Mouse (Mus musculus) myocyte (in vitro differentiated cells): Measurements from ENCODE around the gene Uaca. TPM values are rescaled to one million over a fixed set of nuclear protein-coding genes. Genes with fewer than 3 reads are reported as not detected.

Source experiments
- H3K27me3 ChIP-seq: one replicate; pipeline ENCODE4 v1.6.1; 2011; ENCODE audit not compliant: control insufficient read depth, insufficient read depth, insufficient read length
- H3K36me3 ChIP-seq: one replicate; pipeline ENCODE4 v1.6.1; 2011; ENCODE audit not compliant: control insufficient read depth, insufficient read depth
- H3K4me2 ChIP-seq: one replicate; pipeline ENCODE4 v1.6.1; 2011; ENCODE audit warnings: low read depth, control low read depth
- H3K4me3 ChIP-seq: one replicate; pipeline ENCODE4 v1.5.1; 2011; ENCODE audit warnings: mild to moderate bottlenecking, control low read depth, moderate library complexity
- H3K79me2 ChIP-seq: one replicate; pipeline ENCODE4 v1.6.1; 2011; ENCODE audit not compliant: control insufficient read depth, insufficient read depth
- H3ac ChIP-seq: one replicate; pipeline ENCODE4 v1.6.1; 2011; ENCODE audit not compliant: control insufficient read depth, insufficient read length
- CEBPB ChIP-seq: IDR thresholded peaks from 2 replicates; pipeline ENCODE4 v1.6.1; 2011; ENCODE audit warnings: mild to moderate bottlenecking, moderate library complexity; ENCODE audit not compliant: poor library complexity, insufficient read depth, severe bottlenecking
- E2F4 ChIP-seq: IDR thresholded peaks from one replicate; pipeline ENCODE4 v1.6.1; 2011; ENCODE audit warnings: mild to moderate bottlenecking, control low read depth, moderate library complexity; ENCODE audit not compliant: insufficient read depth
- MAX ChIP-seq: IDR thresholded peaks from one replicate; pipeline ENCODE4 v1.6.1; 2011; ENCODE audit warnings: low read depth, mild to moderate bottlenecking, control low read depth
- MYOD1 ChIP-seq, 3 experiments: IDR thresholded peaks; one replicate each; pipeline ENCODE4 v1.6.1; 2011; ENCODE audit warnings: control low read depth in 2 of 3, low read depth in 2 of 3, mild to moderate bottlenecking in 2 of 3, moderate library complexity in 1 of 3; ENCODE audit not compliant: insufficient read length in 2 of 3, control insufficient read depth in 1 of 3
- MYOG ChIP-seq, 3 experiments: IDR thresholded peaks; one replicate each; pipeline ENCODE4 v1.6.1; 2011; ENCODE audit warnings: control low read depth in 2 of 3, low read depth in 2 of 3, mild to moderate bottlenecking in 2 of 3; ENCODE audit not compliant: insufficient read length in 2 of 3, control insufficient read depth in 1 of 3, insufficient read depth in 1 of 3
- POLR2A ChIP-seq: IDR thresholded peaks from one replicate; pipeline ENCODE4 v1.6.1; 2011; ENCODE audit warnings: low read depth, mild to moderate bottlenecking, control low read depth, moderate library complexity; ENCODE audit not compliant: insufficient read length
- POLR2AphosphoS2 ChIP-seq: IDR thresholded peaks from one replicate; pipeline ENCODE4 v1.6.1; 2011; ENCODE audit warnings: low read depth, control low read depth; ENCODE audit not compliant: insufficient read length
- REST ChIP-seq: IDR thresholded peaks from one replicate; pipeline ENCODE4 v1.6.1; 2011; ENCODE audit warnings: mild to moderate bottlenecking, control low read depth, moderate library complexity; ENCODE audit not compliant: insufficient read depth, insufficient read length
- SRF ChIP-seq: IDR thresholded peaks from one replicate; pipeline ENCODE4 v1.6.1; 2011; ENCODE audit warnings: low read depth; ENCODE audit not compliant: control insufficient read depth, insufficient read length
- TCF12 ChIP-seq: IDR thresholded peaks from one replicate; pipeline ENCODE4 v1.6.1; 2011; ENCODE audit warnings: mild to moderate bottlenecking, control low read depth; ENCODE audit not compliant: poor library complexity, insufficient read depth, severe bottlenecking
- TCF3 ChIP-seq: IDR thresholded peaks from one replicate; pipeline ENCODE4 v1.6.1; 2011; ENCODE audit warnings: low read depth, control low read depth; ENCODE audit not compliant: insufficient read length
- USF1 ChIP-seq: IDR thresholded peaks from one replicate; pipeline ENCODE4 v1.6.1; 2011; ENCODE audit warnings: low read depth, mild to moderate bottlenecking, control low read depth, moderate library complexity
- polyA plus RNA-seq: library from polyadenylated mRNA; unstranded; fragments of >200 nt; fragmentation: generic; extraction: Trizol; gene quantifications from one replicate; pipeline ENCODE4 v1.2.1, GENCODE M21; 2012; ENCODE audit warnings: missing spikeins

The Uaca gene
- polyA plus RNA-seq, 1 experiment, result 7.4 TPM

GRCm38 (mm10) chr9:60921831-60922230 is 127.5 kb downstream of the Uaca start:
- TF ChIP-seq USF1 (no peak), CEBPB (no peak), POLR2AphosphoS2 (no peak), REST (no peak), MYOD1 (IDR thresholded peaks at IDR 0.05; ENCODE audit: control insufficient read depth in 1 of 3, insufficient read length in 2 of 3, low read depth in 2 of 3) (no peak), MAX (no peak), E2F4 (no peak)
- Histone ChIP-seq H3ac (no peak overlapping the region), H3K4me2 (no peak overlapping the region), H3K79me2 (no peaks in the 10 kb centered on the region), H3K4me3 (no peak overlapping the region), H3K36me3 (no peaks in the 10 kb centered on the region), H3K27me3 (peaks cover under 1% of the 10 kb centered on the region)

DNA sequence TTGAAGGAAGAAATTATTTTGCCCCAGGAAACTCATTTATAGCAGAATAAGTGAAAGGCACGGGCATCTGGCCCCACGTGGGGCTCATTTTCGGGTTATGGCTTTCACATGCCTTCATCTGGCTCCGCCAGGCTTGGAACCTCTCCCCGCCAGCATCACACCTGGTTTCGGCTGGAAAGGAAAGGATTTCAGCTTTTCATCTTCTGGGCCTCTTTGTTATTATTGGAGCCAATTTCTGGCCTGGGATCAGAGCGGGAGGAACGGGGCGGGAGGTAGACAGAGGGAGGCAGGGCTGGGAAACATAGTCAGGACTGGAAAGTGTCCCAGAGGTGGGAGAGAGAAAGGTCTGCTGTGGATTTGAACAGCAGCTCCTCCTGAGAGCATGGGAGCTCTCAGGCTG is 132.0 kb downstream of the Uaca start:
- Histone ChIP-seq H3K4me2 (no peak overlapping the region), H3K79me2 (no peaks in the 10 kb centered on the region)

DNA sequence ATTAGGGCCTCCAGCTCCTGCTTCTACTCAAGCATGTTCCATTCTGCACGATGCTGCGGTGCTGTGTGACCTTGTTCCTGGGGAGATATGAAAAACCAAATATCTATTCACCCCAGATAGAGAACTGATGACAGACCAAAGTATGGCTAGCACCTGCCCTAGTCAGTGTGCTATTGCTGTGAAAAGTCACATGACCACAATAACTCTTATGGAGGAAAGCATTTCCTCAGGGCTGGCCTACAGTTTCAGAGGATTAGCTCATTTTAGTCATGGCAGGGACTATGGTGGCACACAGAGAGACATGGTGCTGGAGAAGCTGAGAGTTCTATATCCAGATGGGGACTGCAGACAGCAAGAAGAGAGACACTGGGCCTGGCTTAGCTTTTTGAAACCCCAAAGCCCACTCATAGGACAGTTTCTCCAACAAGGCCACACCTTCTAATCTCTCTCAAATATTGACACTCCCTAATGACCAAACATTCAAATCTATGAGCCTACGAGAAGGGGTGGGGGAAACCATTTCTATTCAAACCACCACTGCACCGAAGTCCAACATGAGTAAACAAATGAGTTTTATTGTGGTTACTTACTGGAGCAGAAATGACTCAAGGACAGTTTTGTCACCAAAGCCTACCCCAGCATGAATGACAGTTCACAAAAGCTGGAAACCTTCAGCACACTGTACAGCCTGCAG is 135.1 kb downstream of the Uaca start:
- TF ChIP-seq POLR2AphosphoS2 (no peak), E2F4 (no peak), USF1 (no peak), CEBPB (no peak), TCF12 (no peak), TCF3 (no peak), SRF (no peak), REST (no peak), MYOD1 (IDR thresholded peaks at IDR 0.05; ENCODE audit: control insufficient read depth in 1 of 3, insufficient read length in 2 of 3, low read depth in 2 of 3) (no peak), POLR2A (no peak), MAX (no peak), MYOG (IDR thresholded peaks at IDR 0.05; ENCODE audit: control insufficient read depth in 1 of 3, insufficient read depth in 1 of 3, insufficient read length in 2 of 3, low read depth in 2 of 3) (no peak)
- H3ac ChIP-seq, result no peak overlapping the region
- H3K79me2 ChIP-seq, result no peaks in the 10 kb centered on the region

More for the DNA sequence above, 132.0 kb downstream of the Uaca start:
- no peak for TF ChIP-seq MYOG (IDR thresholded peaks at IDR 0.05; ENCODE audit: control insufficient read depth in 1 of 3, insufficient read depth in 1 of 3, insufficient read length in 2 of 3, low read depth in 2 of 3)
- TF ChIP-seq USF1, result no peak
- TF ChIP-seq MYOD1 (IDR thresholded peaks at IDR 0.05; ENCODE audit: control insufficient read depth in 1 of 3, insufficient read length in 2 of 3, low read depth in 2 of 3), result no peak
- no peak for TF ChIP-seq POLR2AphosphoS2
- no peak for TF ChIP-seq SRF
- no peak for TF ChIP-seq POLR2A
- TF ChIP-seq E2F4, result no peak
- no peak for TF ChIP-seq TCF12
- TF ChIP-seq TCF3, result no peak
- TF ChIP-seq REST, result no peak
- no peak for TF ChIP-seq CEBPB
- TF ChIP-seq MAX, result no peak
- no peak overlapping the region for H3K4me3 ChIP-seq
- H3ac ChIP-seq, result no peak overlapping the region
- no peaks in the 10 kb centered on the region for H3K27me3 ChIP-seq
- no peaks in the 10 kb centered on the region for H3K36me3 ChIP-seq

More for the DNA sequence above, 135.1 kb downstream of the Uaca start:
- H3K27me3 ChIP-seq, result no peaks in the 10 kb centered on the region
- H3K4me2 ChIP-seq, result no peak overlapping the region
- no peak overlapping the region for H3K4me3 ChIP-seq
- H3K36me3 ChIP-seq, result no peaks in the 10 kb centered on the region

Other genes starting within 250 kb of the Uaca start
- gene Lrrc49, start 106.4 kb upstream of the Uaca start, polyA plus RNA-seq, result 5.8 TPM
- gene Larp6, start 81.6 kb upstream of the Uaca start, polyA plus RNA-seq, result 0.83 TPM